Mouse (Mus musculus) ES-CJ7 (cell line): ENCODE results near the gene Ppard.

Experiments
- DNase-seq: peaks from one replicate; pipeline ENCODE4 v3.0.0; 2011; ENCODE audit warnings: low read depth, low spot score

Gene Ppard

GRCm38 (mm10) chr17:28335267-28335666 lies 102.8 kb downstream of the Ppard start:
- no peak for DNase-seq

GRCm38 (mm10) chr17:28337547-28337946 lies 105.0 kb downstream of the Ppard start:
- DNase-seq, result no peak

- DNase-seq, result no peak
These were observed 108.1 kb downstream of the Ppard start for GRCm38 (mm10) chr17:28340578-28340977.

GRCm38 (mm10) chr17:28341091-28341490 lies 108.6 kb downstream of the Ppard start:
- no peak for DNase-seq

GRCm38 (mm10) chr17:28344050-28344607 lies 111.6 kb downstream of the Ppard start:
- peak; percentile 85 for DNase-seq

GRCm38 (mm10) chr17:28344670-28345069 lies 112.2 kb downstream of the Ppard start:
- DNase-seq, result no peak

GRCm38 (mm10) chr17:28345271-28345721 lies 112.8 kb downstream of the Ppard start:
- no peak for DNase-seq

- peak; percentile 73 for DNase-seq
These were observed 113.4 kb downstream of the Ppard start for GRCm38 (mm10) chr17:28345882-28346281.

GRCm38 (mm10) chr17:28347327-28347726 lies 114.8 kb downstream of the Ppard start:
- no peak for DNase-seq

- no peak for DNase-seq
These were observed 115.7 kb downstream of the Ppard start for GRCm38 (mm10) chr17:28348211-28348610.

GRCm38 (mm10) chr17:28349264-28349880 lies 116.9 kb downstream of the Ppard start:
- DNase-seq, result no peak

- DNase-seq, result no peak
These were observed 117.5 kb downstream of the Ppard start for GRCm38 (mm10) chr17:28349901-28350465.

- DNase-seq, result peak; percentile 72
These were observed 118.2 kb downstream of the Ppard start, which contains the start of gene Tead3 for GRCm38 (mm10) chr17:28350466-28351352. Gene Tead3, minus strand, starts transcription at chr17:28350817.
